Mouse (Mus musculus) MEL (cell line): ENCODE results near the gene Ddr1. TPM values are rescaled to one million over a fixed set of nuclear protein-coding genes. Genes with fewer than 3 reads are reported as not detected.

Experiments
- DNase-seq: peaks from one replicate; pipeline ENCODE4 v3.0.0; 2011; ENCODE audit warnings: low read depth, low spot score
- H3K27ac ChIP-seq: 2 replicates; pipeline ENCODE4 v1.5.1; 2012; ENCODE audit warnings: low read depth, mild to moderate bottlenecking, control low read depth, low read length, moderate library complexity; ENCODE audit not compliant: control insufficient read depth
- H3K27me3 ChIP-seq, 2 experiments: fragments of 150-350 bp in 1 of 2; sonication (generic) in 1 of 2; 2 replicates each; pipeline ENCODE4 v1.6.1; 2012; ENCODE audit warnings: low read length in 2 of 2, mild to moderate bottlenecking in 2 of 2, improper control_type of control experiment in 1 of 2, moderate library complexity in 1 of 2; ENCODE audit not compliant: insufficient read depth in 2 of 2, control insufficient read depth in 1 of 2
- H3K36me3 ChIP-seq, 2 experiments: 2 replicates each; pipeline ENCODE4 v1.6.1; 2012 to 2014; ENCODE audit warnings: low read length in 2 of 2, improper control_type of control experiment in 1 of 2, inconsistent platforms in 1 of 2, mild to moderate bottlenecking in 1 of 2; ENCODE audit not compliant: insufficient read depth in 2 of 2, control insufficient read depth in 1 of 2
- H3K4me1 ChIP-seq, 2 experiments: fragments of 150-350 bp in 1 of 2; sonication (generic) in 1 of 2; 2 replicates each; pipeline ENCODE4 v1.6.1; 2012; ENCODE audit warnings: low read length in 2 of 2, improper control_type of control experiment in 1 of 2, mild to moderate bottlenecking in 1 of 2; ENCODE audit not compliant: insufficient read depth in 2 of 2, control insufficient read depth in 1 of 2
- H3K4me3 ChIP-seq, 2 experiments: fragments of 150-350 bp in 1 of 2; sonication (generic) in 1 of 2; 2 replicates each; pipeline ENCODE4 v1.5.1; 2012; ENCODE audit warnings: low read depth in 2 of 2, low read length in 2 of 2, mild to moderate bottlenecking in 2 of 2, moderate library complexity in 2 of 2, control low read depth in 1 of 2, improper control_type of control experiment in 1 of 2; ENCODE audit not compliant: control insufficient read depth in 1 of 2, insufficient read depth in 1 of 2
- H3K79me2 ChIP-seq: 2 replicates; pipeline ENCODE4 v1.6.1; 2012; ENCODE audit warnings: mild to moderate bottlenecking, low read length, moderate library complexity; ENCODE audit not compliant: control insufficient read depth, poor library complexity, insufficient read depth
- H3K9ac ChIP-seq: 2 replicates; pipeline ENCODE4 v1.6.1; 2012; ENCODE audit warnings: low read depth, mild to moderate bottlenecking, control low read depth, low read length, moderate library complexity; ENCODE audit not compliant: control insufficient read depth, poor library complexity, severe bottlenecking
- H3K9me3 ChIP-seq: fragments of 150-350 bp; sonication (generic); replicated peaks from 2 replicates; pipeline ENCODE4 v1.6.1; 2012; ENCODE audit warnings: mild to moderate bottlenecking, low read length, improper control_type of control experiment, moderate library complexity; ENCODE audit not compliant: insufficient read depth
- CHD2 ChIP-seq: IDR thresholded peaks from 2 replicates; pipeline ENCODE4 v1.6.1; 2011; ENCODE audit warnings: low read length, improper control_type of control experiment
- CTCF ChIP-seq, 3 experiments: IDR thresholded peaks in 2 of 3; conservative IDR thresholded peaks in 1 of 3; 2 replicates each; pipeline ENCODE4 v1.5.1; 2011 to 2012; ENCODE audit warnings: low read length in 3 of 3, low read depth in 2 of 3, mild to moderate bottlenecking in 2 of 3, improper control_type of control experiment in 1 of 3, inconsistent platforms in 1 of 3, mixed read lengths in 1 of 3, moderate library complexity in 1 of 3; ENCODE audit not compliant: control insufficient read depth in 1 of 3, insufficient read depth in 1 of 3, poor library complexity in 1 of 3, severe bottlenecking in 1 of 3
- E2F4 ChIP-seq: IDR thresholded peaks from 2 replicates; pipeline ENCODE4 v1.6.1; 2011; ENCODE audit warnings: low read depth, low read length, improper control_type of control experiment, borderline replicate concordance
- EP300 ChIP-seq, 2 experiments: IDR thresholded peaks; 2 replicates each; pipeline ENCODE4 v1.6.1; 2011; ENCODE audit warnings: improper control_type of control experiment in 2 of 2, low read length in 2 of 2, low read depth in 1 of 2, mild to moderate bottlenecking in 1 of 2
- ETS1 ChIP-seq: IDR thresholded peaks from 2 replicates; pipeline ENCODE4 v1.6.1; 2012; ENCODE audit warnings: low read depth, mild to moderate bottlenecking, inconsistent platforms, low read length, improper control_type of control experiment, moderate library complexity
- GATA1 ChIP-seq: IDR thresholded peaks from 2 replicates; pipeline ENCODE4 v1.6.1; 2011; ENCODE audit warnings: low read depth, low read length, improper control_type of control experiment
- HCFC1 ChIP-seq: IDR thresholded peaks from 2 replicates; pipeline ENCODE4 v1.6.1; 2012; ENCODE audit warnings: low read depth, mild to moderate bottlenecking, inconsistent platforms, low read length, improper control_type of control experiment, moderate library complexity
- JUND ChIP-seq: IDR thresholded peaks from 2 replicates; pipeline ENCODE4 v1.6.1; 2011; ENCODE audit warnings: low read depth, mild to moderate bottlenecking, improper control_type of control experiment, low read length
- KAT2A ChIP-seq: conservative IDR thresholded peaks from 2 replicates; pipeline ENCODE4 v1.6.1; 2012; ENCODE audit warnings: low read depth, low read length, improper control_type of control experiment, inconsistent platforms
- MAFK ChIP-seq: IDR thresholded peaks from 2 replicates; pipeline ENCODE4 v1.6.1; 2011; ENCODE audit warnings: low read depth, mild to moderate bottlenecking, low read length, improper control_type of control experiment, borderline replicate concordance
- MAX ChIP-seq: IDR thresholded peaks from 2 replicates; pipeline ENCODE4 v1.6.1; 2011; ENCODE audit warnings: low read length, improper control_type of control experiment
- MAZ ChIP-seq: IDR thresholded peaks from 2 replicates; pipeline ENCODE4 v1.6.1; 2012; ENCODE audit warnings: low read depth, mild to moderate bottlenecking, inconsistent platforms, low read length, improper control_type of control experiment
- MEF2A ChIP-seq: IDR thresholded peaks from 2 replicates; pipeline ENCODE4 v1.6.1; 2014; ENCODE audit warnings: low read depth, mild to moderate bottlenecking, inconsistent platforms, low read length, improper control_type of control experiment; ENCODE audit not compliant: poor library complexity, insufficient replicate concordance, severe bottlenecking; ENCODE audit errors: extremely low read depth
- MXI1 ChIP-seq: IDR thresholded peaks from 2 replicates; pipeline ENCODE4 v1.6.1; 2011; ENCODE audit warnings: mild to moderate bottlenecking, low read depth, low read length, improper control_type of control experiment
- MYC ChIP-seq: IDR thresholded peaks from 2 replicates; pipeline ENCODE4 v1.6.1; 2011; ENCODE audit warnings: low read depth, mild to moderate bottlenecking, low read length, improper control_type of control experiment, moderate library complexity
- NELFE ChIP-seq: IDR thresholded peaks from 2 replicates; pipeline ENCODE4 v1.6.1; 2011; ENCODE audit warnings: low read depth, low read length, improper control_type of control experiment
- POLR2A ChIP-seq, 2 experiments: IDR thresholded peaks; 2 replicates each; pipeline ENCODE4 v1.6.1; 2011 to 2012; ENCODE audit warnings: low read length in 2 of 2, mild to moderate bottlenecking in 2 of 2, control low read depth in 1 of 2, improper control_type of control experiment in 1 of 2, low read depth in 1 of 2, moderate library complexity in 1 of 2; ENCODE audit not compliant: control insufficient read depth in 1 of 2, insufficient read depth in 1 of 2, poor library complexity in 1 of 2
- POLR2AphosphoS2 ChIP-seq: IDR thresholded peaks from 2 replicates; pipeline ENCODE4 v1.6.1; 2011; ENCODE audit warnings: low read length, improper control_type of control experiment
- POLR2AphosphoS5 ChIP-seq: IDR thresholded peaks from 2 replicates; pipeline ENCODE4 v1.6.1; 2012; ENCODE audit warnings: low read depth, borderline replicate concordance, mild to moderate bottlenecking, inconsistent platforms, low read length, moderate library complexity, mixed read lengths
- RAD21 ChIP-seq: IDR thresholded peaks from 2 replicates; pipeline ENCODE4 v1.6.1; 2011; ENCODE audit warnings: mild to moderate bottlenecking, low read depth, low read length, improper control_type of control experiment
- RCOR1 ChIP-seq: IDR thresholded peaks from 2 replicates; pipeline ENCODE4 v1.6.1; 2012; ENCODE audit warnings: low read depth, mild to moderate bottlenecking, inconsistent platforms, low read length, improper control_type of control experiment
- SIN3A ChIP-seq: IDR thresholded peaks from 2 replicates; pipeline ENCODE4 v1.6.1; 2012; ENCODE audit warnings: low read length, improper control_type of control experiment, inconsistent platforms
- TAL1 ChIP-seq: IDR thresholded peaks from 2 replicates; pipeline ENCODE4 v1.6.1; 2012; ENCODE audit warnings: mild to moderate bottlenecking, inconsistent platforms, low read length, moderate library complexity, mixed read lengths
- TBP ChIP-seq: IDR thresholded peaks from 2 replicates; pipeline ENCODE4 v1.8.0; 2011; ENCODE audit warnings: low read depth, low read length, improper control_type of control experiment
- TCF12 ChIP-seq: IDR thresholded peaks from 2 replicates; pipeline ENCODE4 v1.6.1; 2014; ENCODE audit warnings: low read depth, mild to moderate bottlenecking, inconsistent platforms, low read length, improper control_type of control experiment, moderate library complexity
- UBTF ChIP-seq: IDR thresholded peaks from 2 replicates; pipeline ENCODE4 v1.6.1; 2012; ENCODE audit warnings: low read depth, mild to moderate bottlenecking, inconsistent platforms, low read length, improper control_type of control experiment, moderate library complexity, borderline replicate concordance; ENCODE audit not compliant: insufficient read depth
- USF1 ChIP-seq: IDR thresholded peaks from 2 replicates; pipeline ENCODE4 v1.6.1; 2014; ENCODE audit warnings: low read depth, mild to moderate bottlenecking, inconsistent platforms, low read length, improper control_type of control experiment, moderate library complexity
- USF2 ChIP-seq, 2 experiments: IDR thresholded peaks; 2 replicates each; pipeline ENCODE4 v1.6.1; 2011 to 2012; ENCODE audit warnings: improper control_type of control experiment in 2 of 2, low read length in 2 of 2, borderline replicate concordance in 1 of 2, inconsistent platforms in 1 of 2, low read depth in 1 of 2, mild to moderate bottlenecking in 1 of 2; ENCODE audit not compliant: insufficient read depth in 1 of 2
- ZC3H11A ChIP-seq: IDR thresholded peaks from 2 replicates; pipeline ENCODE4 v1.6.1; 2012; ENCODE audit warnings: low read depth, mild to moderate bottlenecking, inconsistent platforms, low read length, improper control_type of control experiment
- ZKSCAN1 ChIP-seq: IDR thresholded peaks from 2 replicates; pipeline ENCODE4 v1.6.1; 2012; ENCODE audit warnings: low read depth, mild to moderate bottlenecking, inconsistent platforms, low read length, improper control_type of control experiment, moderate library complexity
- ZMIZ1 ChIP-seq: IDR thresholded peaks from 2 replicates; pipeline ENCODE4 v1.6.1; 2012; ENCODE audit warnings: low read depth, mild to moderate bottlenecking, inconsistent platforms, low read length, improper control_type of control experiment, moderate library complexity
- ZNF384 ChIP-seq: IDR thresholded peaks from 2 replicates; pipeline ENCODE4 v1.6.1; 2012; ENCODE audit warnings: low read depth, mild to moderate bottlenecking, inconsistent platforms, low read length, improper control_type of control experiment
- polyA plus RNA-seq, 2 experiments: library from polyadenylated mRNA; stranded (reverse) in 1 of 2; unstranded in 1 of 2; fragments of >175 nt in 1 of 2; fragments of >200 nt in 1 of 2; gene quantifications; 2 replicates each; pipeline versions ENCODE4 v1.2.1 to v1.2.4; 2012; ENCODE audit warnings: low replicate concordance in 2 of 2, low read depth in 1 of 2; ENCODE audit not compliant: insufficient read length in 2 of 2, insufficient read depth in 1 of 2, missing spikeins in 1 of 2
- total RNA-seq: library from RNA; depleted of rRNA; stranded (reverse); fragments of 300-350 nt; gene quantifications from 2 replicates; pipeline ENCODE4 v1.2.3, GENCODE M21; 2012

The Ddr1 gene
- total and polyA plus RNA-seq, 3 experiments: 2.6 to 7.9 TPM; not detected in 1

GRCm38 (mm10) chr17:35740276-35740880, 36.0 kb upstream of the Ddr1 start (continued):
- TF ChIP-seq CTCF (IDR thresholded peaks at IDR 0.05 in 2 of 3, conservative IDR thresholded peaks at IDR 0.05 in 1 of 3; ENCODE audit: control insufficient read depth in 1 of 3, insufficient read depth in 1 of 3, low read depth in 2 of 3, low read length in 3 of 3, poor library complexity in 1 of 3, severe bottlenecking in 1 of 3) (no peak), EP300 (IDR thresholded peaks at IDR 0.05; ENCODE audit: low read depth in 1 of 2, low read length in 2 of 2) (peak; percentile 19 to 61; a peak in 2 of 4 replicates), RCOR1 (no peak), CHD2 (no peak), ETS1 (peak; percentile 15; the same call in 1 of the 2 replicates), POLR2AphosphoS2 (no peak), MAFK (no peak), POLR2A (IDR thresholded peaks at IDR 0.05; ENCODE audit: control insufficient read depth in 1 of 2, insufficient read depth in 1 of 2, low read depth in 1 of 2, low read length in 2 of 2, poor library complexity in 1 of 2) (no peak), MAZ (no peak), E2F4 (no peak), SIN3A (peak; percentile 51; the same call in 1 of the 2 replicates), ZNF384 (peak; percentile 94), RAD21 (no peak), MYC (no peak)

GRCm38 (mm10) chr17:35739675-35740074, 35.3 kb upstream of the Ddr1 start:
- peaks cover 0 to 33% of the 10 kb centered on the region in 2 experiments; a peak in 3 of 4 replicates for H3K4me1 ChIP-seq
- no peaks in the 10 kb centered on the region for H3K27me3 ChIP-seq
- peak overlapping the region; percentile 52 for H3K9ac ChIP-seq
- DNase-seq: peak; percentile 97
- H3K9me3 ChIP-seq: no peaks in the 10 kb centered on the region
- peaks cover 0 to 23% of the 10 kb centered on the region in 2 experiments; a peak in 2 of 4 replicates for H3K36me3 ChIP-seq
- no peaks in the 10 kb centered on the region for H3K79me2 ChIP-seq
- H3K27ac ChIP-seq: peak overlapping the region; percentile 64
- peak overlapping the region; percentile 38 to 67 for H3K4me3 ChIP-seq
- TF ChIP-seq JUND: no peak
- TF ChIP-seq TAL1: no peak
- no peak for TF ChIP-seq E2F4
- peak; percentile 98 for TF ChIP-seq RAD21
- TF ChIP-seq UBTF: no peak
- peak; percentile 73 for TF ChIP-seq MXI1
- TF ChIP-seq MAZ: 0 out of 2 replicates have a peak, but pooled peaks have one; percentile 53
- TF ChIP-seq TCF12: no peak
- TF ChIP-seq USF2 (IDR thresholded peaks at IDR 0.05; ENCODE audit: borderline replicate concordance in 1 of 2, insufficient read depth in 1 of 2, low read depth in 1 of 2, low read length in 2 of 2): no peak
- TF ChIP-seq CTCF (IDR thresholded peaks at IDR 0.05 in 2 of 3, conservative IDR thresholded peaks at IDR 0.05 in 1 of 3; ENCODE audit: control insufficient read depth in 1 of 3, insufficient read depth in 1 of 3, low read depth in 2 of 3, low read length in 3 of 3, poor library complexity in 1 of 3, severe bottlenecking in 1 of 3): peak in 2 of 3 experiments; percentile 54 to 85; a peak in 5 of 6 replicates
- TF ChIP-seq ZNF384: peak; percentile 52
- no peak for TF ChIP-seq GATA1
- no peak; the same call in 1 of the 2 replicates for TF ChIP-seq RCOR1
- peak; percentile 50 for TF ChIP-seq MAX
- peak; percentile 24 to 30; a peak in 1 of 4 replicates for TF ChIP-seq EP300 (IDR thresholded peaks at IDR 0.05; ENCODE audit: low read depth in 1 of 2, low read length in 2 of 2)
- TF ChIP-seq KAT2A: no peak
- peak; percentile 27; the same call in 1 of the 2 replicates for TF ChIP-seq TBP
- no peak for TF ChIP-seq POLR2A (IDR thresholded peaks at IDR 0.05; ENCODE audit: control insufficient read depth in 1 of 2, insufficient read depth in 1 of 2, low read depth in 1 of 2, low read length in 2 of 2, poor library complexity in 1 of 2)
- TF ChIP-seq POLR2AphosphoS2: no peak
- no peak for TF ChIP-seq POLR2AphosphoS5
- TF ChIP-seq HCFC1: peak; percentile 51; the same call in 1 of the 2 replicates
- TF ChIP-seq MEF2A: no peak
- TF ChIP-seq ZC3H11A: peak; percentile 97
- 0 out of 2 replicates have a peak, but pooled peaks have one; percentile 31 for TF ChIP-seq USF1
- no peak for TF ChIP-seq NELFE
- no peak for TF ChIP-seq ZKSCAN1
- TF ChIP-seq ZMIZ1: no peak
- peak; percentile 79 for TF ChIP-seq MYC
